Mouse (Mus musculus): ENCODE results near the gene Cenpf.

DNA sequence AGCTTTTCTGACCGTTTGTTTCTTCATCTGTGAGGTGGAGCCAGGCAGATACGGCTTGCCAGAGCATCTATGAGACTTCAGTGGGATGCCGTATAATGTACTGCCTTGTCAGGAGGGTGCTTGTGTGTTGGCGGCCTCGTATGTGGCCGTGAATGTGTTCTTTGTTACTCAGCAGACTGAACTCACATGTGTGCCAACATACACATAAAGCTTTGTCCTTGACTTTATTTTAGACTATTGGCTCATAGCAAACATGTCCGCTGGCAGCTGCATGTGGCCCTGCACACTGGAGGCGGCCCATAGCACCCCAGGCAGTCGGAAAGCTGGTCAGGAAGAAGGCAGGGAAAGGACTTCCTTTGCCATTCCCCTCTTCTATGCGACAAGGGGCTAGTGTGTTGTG is 43.8 kb upstream of the Cenpf start:
- no peak for TF ChIP-seq CTCF (IDR thresholded peaks at IDR 0.05; ENCODE audit: low read depth, low read length)
- TF ChIP-seq POLR2A (IDR thresholded peaks at IDR 0.05; ENCODE audit: insufficient read depth, low read length): no peak
- TF ChIP-seq EP300 (IDR thresholded peaks at IDR 0.05; ENCODE audit: insufficient read depth, low read depth, low read length): no peak

Measured in ES-Bruce4 (cell line).